Mouse (Mus musculus): ENCODE measurements around the gene Grhl1. TPM values are rescaled to one million over a fixed set of nuclear protein-coding genes. Genes with fewer than 3 reads are reported as not detected.
A peak's percentile ranks its signal among the peaks of the same experiment; 100 is the strongest.

Gene Grhl1
- polyA plus RNA-seq, 1 experiment from 2014 or later: 0.86 TPM

DNA sequence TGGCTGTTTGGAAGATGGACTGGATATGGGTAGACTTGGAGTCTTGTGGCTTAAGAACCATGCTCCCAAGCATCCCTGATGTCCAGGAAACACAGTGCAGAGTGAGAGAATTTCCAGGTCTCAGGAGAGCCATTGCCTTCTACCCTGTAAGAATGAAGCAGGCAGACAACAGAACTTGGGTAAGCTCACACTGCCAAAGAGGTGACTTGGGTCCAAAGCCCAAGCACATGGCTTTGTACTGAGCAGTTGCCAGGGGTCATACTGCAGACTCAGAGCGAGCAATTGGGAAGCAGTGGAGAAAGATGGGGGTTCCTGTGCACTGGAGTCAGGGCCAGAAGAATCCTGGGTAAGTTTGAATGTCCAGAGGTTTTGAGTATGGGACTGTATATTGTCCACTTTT is 76.0 kb downstream of the Grhl1 start:
- Histone ChIP-seq H3K36me3 (ENCODE audit: control insufficient read depth, insufficient read depth, low read length) (no peaks in the 10 kb centered on the region), H3K4me3 (ENCODE audit: low read length) (no peak overlapping the region), H3K27me3 (replicated peaks; ENCODE audit: control insufficient read depth, insufficient read depth, low read length) (no peaks in the 10 kb centered on the region), H3K9me3 (ENCODE audit: control insufficient read depth, low read length) (no peaks in the 10 kb centered on the region), H3K4me1 (ENCODE audit: control insufficient read depth, insufficient read depth, low read length) (peaks cover 16% of the 10 kb centered on the region), H3K9ac (ENCODE audit: low read depth, low read length) (no peak overlapping the region), H3K27ac (ENCODE audit: low read length) (no peak overlapping the region), H3K4me2 (ENCODE audit: low read depth, low read length) (no peak overlapping the region)
- no peak for ATAC-seq
- WGBS: 73% methylated on average over 1 of the region's 1 CpGs

DNA sequence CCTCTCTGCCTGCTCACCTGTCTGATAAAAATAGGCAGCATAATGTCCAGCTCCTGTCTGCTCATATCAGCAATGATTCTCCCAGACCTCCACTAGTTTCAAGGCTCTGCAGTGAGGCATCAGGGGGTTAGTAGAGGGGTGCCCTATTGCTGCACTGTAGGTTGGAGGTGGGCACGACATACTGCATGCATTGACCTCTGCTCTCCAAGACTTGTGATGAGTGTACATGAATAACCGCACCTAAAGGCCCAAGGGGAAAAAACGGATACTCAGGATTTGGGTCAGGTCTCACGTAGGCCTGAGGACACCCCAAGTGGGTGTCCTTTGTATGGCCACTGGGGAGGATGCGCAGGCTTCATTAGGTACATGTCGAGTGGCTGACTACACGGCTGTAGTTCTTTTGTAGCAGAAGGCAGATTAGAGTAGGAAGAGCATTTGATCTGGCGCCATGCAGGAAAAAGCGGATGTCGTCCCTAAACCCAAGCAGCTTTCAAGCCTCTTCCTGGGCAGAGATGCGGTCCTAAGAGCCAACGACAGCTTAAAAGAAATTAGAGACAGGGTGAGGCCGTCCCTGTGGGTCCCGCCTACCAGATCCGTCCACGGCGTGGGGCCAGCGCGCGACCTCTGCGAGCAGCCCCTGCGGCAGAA is 78.5 kb downstream of the Grhl1 start:
- Histone ChIP-seq H3K4me2 (ENCODE audit: low read depth, low read length) (peak overlapping the region; percentile 77), H3K36me3 (ENCODE audit: control insufficient read depth, insufficient read depth, low read length) (peaks cover 5% of the 10 kb centered on the region; the same call in 1 of the 2 replicates), H3K9ac (ENCODE audit: low read depth, low read length) (peak overlapping the region; percentile 65), H3K9me3 (ENCODE audit: control insufficient read depth, low read length) (no peaks in the 10 kb centered on the region), H3K27ac (ENCODE audit: low read length) (peak overlapping the region; percentile 83), H3K27me3 (replicated peaks; ENCODE audit: control insufficient read depth, insufficient read depth, low read length) (no peaks in the 10 kb centered on the region), H3K4me1 (ENCODE audit: control insufficient read depth, insufficient read depth, low read length) (peaks cover 16% of the 10 kb centered on the region), H3K4me3 (ENCODE audit: low read length) (peak overlapping the region; percentile 89)
- 3% methylated on average over 22 of the region's 22 CpGs for WGBS
- ATAC-seq: peak; percentile 1; the same call in 1 of the 2 replicates

- H3K9me3 ChIP-seq (ENCODE audit: control insufficient read depth, low read length): no peaks in the 10 kb centered on the region
- H3K4me1 ChIP-seq (ENCODE audit: control insufficient read depth, insufficient read depth, low read length): peaks cover 16% of the 10 kb centered on the region
- peak within 1 kb of the TSS; percentile 89 for H3K4me3 ChIP-seq (ENCODE audit: low read length)
- peaks cover 6% of the 10 kb centered on the region; the same call in 1 of the 2 replicates for H3K36me3 ChIP-seq (ENCODE audit: control insufficient read depth, insufficient read depth, low read length)
- H3K27me3 ChIP-seq (replicated peaks; ENCODE audit: control insufficient read depth, insufficient read depth, low read length): no peaks in the 10 kb centered on the region
- peak within 1 kb of the TSS; percentile 96 for H3K27ac ChIP-seq (ENCODE audit: low read length)
- H3K4me2 ChIP-seq (ENCODE audit: low read depth, low read length): peak within 1 kb of the TSS; percentile 77
- under 1% methylated on average over 63 of the region's 68 CpGs for WGBS
- H3K9ac ChIP-seq (ENCODE audit: low read depth, low read length): peak within 1 kb of the TSS; percentile 97
- ATAC-seq: peak; percentile 93
These were observed 79.0 kb downstream of the Grhl1 start, which contains the start of gene Klf11 for GRCm38 (mm10) chr12:24651063-24651557. TSS of gene Klf11 (plus strand) at chr12:24651274.

GRCm38 (mm10) chr12:24651642-24652342 is 79.7 kb downstream of the Grhl1 start:
- Histone ChIP-seq H3K36me3 (ENCODE audit: control insufficient read depth, insufficient read depth, low read length) (peaks cover 6% of the 10 kb centered on the region; the same call in 1 of the 2 replicates), H3K27me3 (replicated peaks; ENCODE audit: control insufficient read depth, insufficient read depth, low read length) (no peaks in the 10 kb centered on the region), H3K9me3 (ENCODE audit: control insufficient read depth, low read length) (no peaks in the 10 kb centered on the region), H3K9ac (ENCODE audit: low read depth, low read length) (peak overlapping the region; percentile 97), H3K27ac (ENCODE audit: low read length) (peak overlapping the region; percentile 96), H3K4me1 (ENCODE audit: control insufficient read depth, insufficient read depth, low read length) (peaks cover 16% of the 10 kb centered on the region), H3K4me2 (ENCODE audit: low read depth, low read length) (peak overlapping the region; percentile 77), H3K4me3 (ENCODE audit: low read length) (peak overlapping the region; percentile 89)
- WGBS: 1% methylated on average over 36 of the region's 36 CpGs
- ATAC-seq: peak; percentile 85

DNA sequence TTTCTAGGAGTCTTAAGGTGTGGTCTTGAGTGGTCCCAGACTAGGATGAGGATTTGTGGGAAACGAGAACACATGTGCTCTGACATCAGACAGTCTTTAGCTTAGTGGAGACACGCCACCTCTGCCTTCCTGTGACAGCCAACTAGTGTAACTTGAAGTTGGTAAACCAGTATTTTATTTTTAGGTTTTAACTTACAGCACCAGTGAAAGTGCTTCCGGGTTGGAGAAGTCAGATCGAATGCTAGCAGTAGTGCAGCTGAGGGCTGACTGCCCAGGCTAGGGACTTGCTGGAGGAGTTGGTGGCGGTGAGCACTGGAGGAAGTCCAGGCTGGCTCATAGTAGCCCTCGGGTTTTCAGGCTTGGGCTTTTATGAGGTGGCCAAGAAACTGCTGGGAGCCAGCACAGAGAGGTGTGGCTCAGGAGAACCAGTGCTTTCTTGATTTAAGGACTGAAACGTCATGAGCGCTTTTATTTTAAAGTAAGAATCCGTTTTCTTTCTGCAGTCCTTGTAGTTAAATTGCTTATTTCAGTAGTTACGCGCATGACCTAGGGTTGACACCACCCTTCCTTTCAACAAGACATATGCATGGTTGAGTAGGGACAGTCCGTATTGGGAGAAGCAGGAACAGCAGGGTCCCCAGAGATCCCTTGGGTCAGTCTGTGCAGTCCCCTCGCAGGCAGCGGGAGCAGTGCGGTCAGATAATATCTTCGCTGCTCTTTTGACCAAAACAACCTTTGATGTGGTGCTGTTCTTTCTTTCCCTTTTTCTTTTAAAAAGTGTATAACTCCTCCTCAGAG is 82.2 kb downstream of the Grhl1 start:
- no peak overlapping the region for H3K27ac ChIP-seq (ENCODE audit: low read length)
- no peak overlapping the region for H3K4me2 ChIP-seq (ENCODE audit: low read depth, low read length)
- no peaks in the 10 kb centered on the region for H3K27me3 ChIP-seq (replicated peaks; ENCODE audit: control insufficient read depth, insufficient read depth, low read length)
- ATAC-seq: no peak
- H3K4me3 ChIP-seq (ENCODE audit: low read length): no peak overlapping the region
- peaks cover 16% of the 10 kb centered on the region for H3K4me1 ChIP-seq (ENCODE audit: control insufficient read depth, insufficient read depth, low read length)
- H3K9ac ChIP-seq (ENCODE audit: low read depth, low read length): no peak overlapping the region
- peaks cover 6% of the 10 kb centered on the region; the same call in 1 of the 2 replicates for H3K36me3 ChIP-seq (ENCODE audit: control insufficient read depth, insufficient read depth, low read length)
- WGBS: 83% methylated on average over 16 of the region's 16 CpGs
- no peaks in the 10 kb centered on the region for H3K9me3 ChIP-seq (ENCODE audit: control insufficient read depth, low read length)

DNA sequence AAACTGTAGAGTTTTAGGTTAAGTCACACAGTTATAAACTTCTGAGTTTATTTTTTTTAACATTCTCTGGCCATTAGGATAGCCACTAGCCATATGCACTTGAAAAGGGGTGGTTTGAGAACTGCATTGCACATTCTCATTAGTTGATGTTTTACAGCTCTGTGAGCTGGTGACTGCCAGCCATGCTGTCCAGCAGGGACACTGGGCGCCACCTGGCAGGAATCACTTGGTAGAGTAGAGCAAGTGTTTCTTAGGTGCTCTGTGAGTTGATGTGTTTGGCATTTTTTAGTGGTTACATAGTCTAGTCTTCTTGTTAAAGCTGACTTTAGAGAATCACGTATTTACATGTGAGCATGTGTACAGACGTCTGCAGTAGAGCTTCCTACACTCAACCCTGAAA is 84.4 kb downstream of the Grhl1 start:
- peaks cover 11% of the 10 kb centered on the region for H3K4me1 ChIP-seq (ENCODE audit: control insufficient read depth, insufficient read depth, low read length)
- peaks cover 10% of the 10 kb centered on the region for H3K36me3 ChIP-seq (ENCODE audit: control insufficient read depth, insufficient read depth, low read length)
- ATAC-seq: no peak
- H3K9me3 ChIP-seq (ENCODE audit: control insufficient read depth, low read length): no peaks in the 10 kb centered on the region
- no peaks in the 10 kb centered on the region for H3K27me3 ChIP-seq (replicated peaks; ENCODE audit: control insufficient read depth, insufficient read depth, low read length)
- H3K9ac ChIP-seq (ENCODE audit: low read depth, low read length): no peak overlapping the region
- no peak overlapping the region for H3K27ac ChIP-seq (ENCODE audit: low read length)
- WGBS: 69% methylated on average over 3 of the region's 3 CpGs
- no peak overlapping the region for H3K4me3 ChIP-seq (ENCODE audit: low read length)
- H3K4me2 ChIP-seq (ENCODE audit: low read depth, low read length): no peak overlapping the region

DNA sequence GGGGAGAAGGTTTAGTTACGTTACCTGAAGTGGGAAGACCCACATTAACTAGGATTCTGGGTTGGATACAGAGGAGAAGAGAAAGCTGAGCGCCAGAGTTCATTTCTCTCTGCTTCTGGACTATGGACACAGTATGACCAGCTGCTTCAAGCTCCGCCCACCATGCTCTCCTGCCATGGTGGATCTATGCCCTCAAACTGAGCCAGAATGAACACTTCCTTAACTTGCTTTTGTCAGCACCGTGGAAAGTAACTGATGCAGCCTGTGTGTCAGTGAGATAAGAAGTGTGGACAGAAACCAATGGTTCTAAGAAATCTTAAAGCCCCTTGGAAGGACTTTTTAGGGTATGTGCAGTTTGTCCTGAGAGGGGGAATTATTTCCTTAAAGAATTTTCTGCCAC is 86.9 kb downstream of the Grhl1 start:
- Histone ChIP-seq H3K27me3 (replicated peaks; ENCODE audit: control insufficient read depth, insufficient read depth, low read length) (no peaks in the 10 kb centered on the region), H3K4me3 (ENCODE audit: low read length) (no peak overlapping the region), H3K4me1 (ENCODE audit: control insufficient read depth, insufficient read depth, low read length) (no peaks in the 10 kb centered on the region), H3K4me2 (ENCODE audit: low read depth, low read length) (no peak overlapping the region), H3K9me3 (ENCODE audit: control insufficient read depth, low read length) (no peaks in the 10 kb centered on the region), H3K36me3 (ENCODE audit: control insufficient read depth, insufficient read depth, low read length) (peaks cover 8% of the 10 kb centered on the region), H3K9ac (ENCODE audit: low read depth, low read length) (no peak overlapping the region), H3K27ac (ENCODE audit: low read length) (no peak overlapping the region)
- peak; percentile 68; the same call in 1 of the 2 replicates for ATAC-seq
- 91% methylated on average over 4 of the region's 4 CpGs for WGBS

- Histone ChIP-seq H3K36me3 (ENCODE audit: control insufficient read depth, insufficient read depth, low read length) (peaks cover 8% of the 10 kb centered on the region), H3K4me2 (ENCODE audit: low read depth, low read length) (no peak overlapping the region), H3K4me3 (ENCODE audit: low read length) (no peak overlapping the region), H3K27me3 (replicated peaks; ENCODE audit: control insufficient read depth, insufficient read depth, low read length) (no peaks in the 10 kb centered on the region), H3K9me3 (ENCODE audit: control insufficient read depth, low read length) (no peaks in the 10 kb centered on the region), H3K9ac (ENCODE audit: low read depth, low read length) (no peak overlapping the region), H3K27ac (ENCODE audit: low read length) (no peak overlapping the region), H3K4me1 (ENCODE audit: control insufficient read depth, insufficient read depth, low read length) (no peaks in the 10 kb centered on the region)
- 88% methylated on average over 9 of the region's 9 CpGs for WGBS
- ATAC-seq: no peak
These were observed 87.8 kb downstream of the Grhl1 start for GRCm38 (mm10) chr12:24659923-24660322.

GRCm38 (mm10) chr12:24661100-24661499 is 89.0 kb downstream of the Grhl1 start:
- H3K4me2 ChIP-seq (ENCODE audit: low read depth, low read length): no peak overlapping the region
- H3K9ac ChIP-seq (ENCODE audit: low read depth, low read length): no peak overlapping the region
- no peaks in the 10 kb centered on the region for H3K9me3 ChIP-seq (ENCODE audit: control insufficient read depth, low read length)
- no peak overlapping the region for H3K27ac ChIP-seq (ENCODE audit: low read length)
- H3K4me3 ChIP-seq (ENCODE audit: low read length): no peak overlapping the region
- 80% methylated on average over 4 of the region's 4 CpGs for WGBS
- H3K36me3 ChIP-seq (ENCODE audit: control insufficient read depth, insufficient read depth, low read length): peaks cover 5% of the 10 kb centered on the region; the same call in 1 of the 2 replicates
- H3K27me3 ChIP-seq (replicated peaks; ENCODE audit: control insufficient read depth, insufficient read depth, low read length): no peaks in the 10 kb centered on the region
- no peak for ATAC-seq
- H3K4me1 ChIP-seq (ENCODE audit: control insufficient read depth, insufficient read depth, low read length): no peaks in the 10 kb centered on the region

Measured in intestine, embryonic 16.5 days (tissue).